27 mouse cellular contexts compared by ENCODE assay signal in the genomic region with DNA sequence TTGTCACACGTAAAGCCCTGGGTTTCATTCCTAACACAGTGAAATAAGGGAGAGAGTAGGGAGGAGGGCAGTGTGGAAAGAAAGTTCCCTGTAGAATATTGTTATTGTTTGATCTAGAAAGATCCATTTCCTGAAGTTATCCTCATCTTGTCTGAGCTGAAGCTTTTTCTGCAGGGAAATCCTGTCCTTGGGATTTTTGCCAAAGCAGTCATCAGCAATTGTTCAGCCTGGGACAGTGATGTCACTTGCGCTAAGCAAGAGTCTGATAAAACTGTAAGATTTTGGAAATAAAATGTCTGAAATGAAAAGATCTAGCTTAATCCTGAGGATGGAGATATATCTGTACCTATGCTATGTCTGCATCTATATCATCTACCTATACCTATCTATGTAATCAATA. TPM values are rescaled to one million over a fixed set of nuclear protein-coding genes. Genes with fewer than 3 reads are reported as not detected.
DNase-seq lines count a peak whose midpoint lies in the region; ATAC-seq lines count a peak whose summit lies in the region.
"Had no signal": no experiment of that assay in that cellular context is flagged by ENCODE, and none has a peak within 500 bp of the region (broad histone marks: within the 10 kb centered on the region; RNA-seq: fewer than 3 reads in every experiment).

No protein-coding gene starts in this region.

- H3K4me3 ChIP-seq in kidney, embryonic 15.5 days (replicated peaks) = no peak overlapping the region

- no peak overlapping the region for H3K9ac ChIP-seq in kidney, embryonic 15.5 days

- no peaks in the 10 kb centered on the region for H3K27me3 ChIP-seq in kidney, embryonic 15.5 days
- H3K27me3 ChIP-seq: CH12.LX had no signal

- no peak overlapping the region for H3K4me2 ChIP-seq in kidney, embryonic 15.5 days

- H3K27ac ChIP-seq in kidney, embryonic 15.5 days = no peak overlapping the region

- no peaks in the 10 kb centered on the region for H3K36me3 ChIP-seq in kidney, embryonic 15.5 days
- H3K36me3 ChIP-seq: G1E had no signal

- DNase-seq in adrenal gland, adult 2 months = peak; percentile 44
- no peak for DNase-seq in adrenal gland, adult 8-10 months
- peak; percentile 37 for DNase-seq in adrenal gland, postnatal 10 days
- no peak for DNase-seq in adrenal gland, postnatal 25 days
- peak; percentile 48 for DNase-seq in adrenal gland, postnatal 14 days
- no peak for DNase-seq in adrenal gland, postnatal 4 days (ENCODE audit: low spot score in 2 of 2)
- peak; percentile 12 to 62 for DNase-seq in adrenal gland, postnatal 36 days
- DNase-seq: B cell, adult 2 months; cerebellum, adult 11 months; cerebellum, adult 11-12 months; cerebellum, adult 18-20 months; cerebellum, adult 2 months; cerebellum, adult 8-10 months; cerebellum, adult 9-10 months; cerebellum, adult 9-11 months; cerebellum, postnatal 10 days; cerebellum, postnatal 14 days had no signal

- ATAC-seq in kidney, embryonic 15.5 days (replicated peaks; ENCODE audit: low FRiP score) = no peak
- ATAC-seq: activated CD4-positive, CD25-positive, alpha-beta regulatory T cell, adult 4 months; CD4-positive, CD25-positive, alpha-beta regulatory T cell, adult 4 months; Patski had no signal

- H3K9me3 ChIP-seq in kidney, embryonic 15.5 days (replicated peaks) = no peaks in the 10 kb centered on the region
- H3K9me3 ChIP-seq: G1E had no signal

- no peaks in the 10 kb centered on the region for H3K4me1 ChIP-seq in kidney, embryonic 15.5 days

- 80% methylated on average over 2 of the region's 2 CpGs for WGBS in kidney, embryonic 15.5 days

RNA-seq across cellular contexts. Expression of gene Tgm6, which starts 41.8 kb away (rescaled TPM):
- not detected for total RNA-seq in adrenal gland, adult 2 months (2021)
- not detected in 2 replicates for polyA plus RNA-seq in adrenal gland, adult 2 months (2012; rRNA removed)
- total RNA-seq in adrenal gland, adult 8-10 months (2022) = not detected
- not detected for total RNA-seq in adrenal gland, postnatal 10 days (2021)
- total RNA-seq in adrenal gland, postnatal 25 days (2021) = not detected in 2 replicates
- total RNA-seq in adrenal gland, postnatal 14 days (2021) = not detected in 2 replicates
- not detected for total RNA-seq in adrenal gland, postnatal 4 days (2021)
- total RNA-seq in adrenal gland, postnatal 36 days (2021) = not detected
- not detected in 2 replicates for polyA plus RNA-seq in kidney, embryonic 15.5 days (2015; fragmentation: Nextera tagmentation; extraction: Ambion mirVana)
- total RNA-seq: adrenal gland, adult 18-20 months; CH12.LX; ES-E14; MEL had no signal
- polyA plus RNA-seq: activated CD4-positive, CD25-positive, alpha-beta regulatory T cell, adult 4 months; C2C12; CD4-positive, CD25-positive, alpha-beta regulatory T cell, adult 4 months; G1E; Patski had no signal

RNA-seq across cellular contexts. Expression of gene Tgm3, which starts 58.2 kb away (rescaled TPM):
- total RNA-seq in adrenal gland, adult 2 months (2021) = 1 to 10 TPM in 1 of 2 experiments, under 1 TPM in 1; 0.48 to 3.3 TPM
- 0.65 and 1.2 TPM in 2 replicates for polyA plus RNA-seq in adrenal gland, adult 2 months (2012; rRNA removed)
- 1 to 10 TPM in 2 of 4 experiments, under 1 TPM in 2; 0.12 to 7.0 (median 2.5) TPM for total RNA-seq in adrenal gland, adult 8-10 months (2022)
- under 1 TPM in 1 of 2 experiments, not detected in 1; 0.15 TPM for total RNA-seq in adrenal gland, postnatal 10 days (2021)
- 0.85 and 1.2 TPM in 2 replicates for total RNA-seq in adrenal gland, postnatal 25 days (2021)
- total RNA-seq in adrenal gland, postnatal 14 days (2021) = 1.1 and 1.7 TPM in 2 replicates
- total RNA-seq in adrenal gland, postnatal 4 days (2021) = under 1 TPM; 0.14 to 0.17 TPM
- under 1 TPM; 0.13 to 0.63 TPM for total RNA-seq in adrenal gland, postnatal 36 days (2021)
- 0.12 TPM in 1 of 2 replicates, not detected in the other for polyA plus RNA-seq in kidney, embryonic 15.5 days (2015; fragmentation: Nextera tagmentation; extraction: Ambion mirVana)
- total RNA-seq: CH12.LX, MEL had no signal
- polyA plus RNA-seq: activated CD4-positive, CD25-positive, alpha-beta regulatory T cell, adult 4 months; C2C12; CD4-positive, CD25-positive, alpha-beta regulatory T cell, adult 4 months; G1E had no signal

Comparison
In these comparisons a context has a peak if more than half of its experiments do, and no peak if none do; other contexts are left out.
1. DNase-seq: peak in adrenal gland, adult 2 months (single experiment), adrenal gland, postnatal 10 days (single experiment), adrenal gland, postnatal 14 days (single experiment) and adrenal gland, postnatal 36 days (2 of 2); none in adrenal gland, adult 8-10 months (single experiment), adrenal gland, postnatal 25 days (single experiment) and adrenal gland, postnatal 4 days (0 of 2).